In genomic region chr2:3117855-3118202, GRCm38 (mm10) we compare ENCODE assay signal across 8 mouse cellular contexts. TPM values are rescaled to one million over a fixed set of nuclear protein-coding genes. Genes with fewer than 3 reads are reported as not detected.
A peak's percentile ranks its signal among the peaks of the same experiment; 100 is the strongest.
DNase-seq lines count a peak whose midpoint lies in the region; ATAC-seq and TF ChIP-seq lines count a peak whose summit lies in the region.

No protein-coding gene starts in this region.

- no peak; the same call in 1 of the 2 replicates for ATAC-seq in embryonic facial prominence, embryonic 14.5 days (ENCODE audit: low read depth)
- ATAC-seq in neural tube, embryonic 14.5 days (ENCODE audit: low read depth): peak; percentile 68; the same call in 1 of the 2 replicates

- H3K4me1 ChIP-seq in embryonic facial prominence, embryonic 14.5 days (ENCODE audit: control insufficient read depth, insufficient read depth, low read length): peaks cover 17% of the 10 kb centered on the region; the same call in 1 of the 2 replicates
- H3K4me1 ChIP-seq in limb, embryonic 10.5 days: peaks cover 6% of the 10 kb centered on the region
- peaks cover 10% of the 10 kb centered on the region; the same call in 1 of the 2 replicates for H3K4me1 ChIP-seq in neural tube, embryonic 14.5 days (ENCODE audit: control insufficient read depth, insufficient read depth, low read length)

- no peak for DNase-seq in layer of hippocampus, adult 2 months (ENCODE audit: low spot score in 2 of 2)
- no peak for DNase-seq in layer of hippocampus, postnatal 14 days (ENCODE audit: low spot score in 2 of 2)
- no peak for DNase-seq in embryonic facial prominence, embryonic 14.5 days (ENCODE audit: low spot score)
- DNase-seq in limb, embryonic 10.5 days (ENCODE audit: low spot score): no peak
- no peak for DNase-seq in layer of hippocampus, adult 11-12 months (ENCODE audit: low spot score)
- no peak for DNase-seq in frontal cortex, adult 2 months (ENCODE audit: extremely low spot score in 1 of 2, low spot score in 1 of 2)
- DNase-seq in cerebellum, adult 18-20 months: no peak

- no peaks in the 10 kb centered on the region for H3K9me3 ChIP-seq in embryonic facial prominence, embryonic 14.5 days (ENCODE audit: control insufficient read depth, low read length)
- H3K9me3 ChIP-seq in limb, embryonic 10.5 days (replicated peaks): no peaks in the 10 kb centered on the region
- no peaks in the 10 kb centered on the region for H3K9me3 ChIP-seq in neural tube, embryonic 14.5 days (ENCODE audit: control insufficient read depth, low read length)

- no peak for TF ChIP-seq CTCF in layer of hippocampus, adult 2 months (conservative IDR thresholded peaks at IDR 0.05)

- H3K27ac ChIP-seq in layer of hippocampus, adult 2 months: peak overlapping the region; percentile 98; the same call in 1 of the 2 replicates
- no peak overlapping the region; the same call in 1 of the 2 replicates for H3K27ac ChIP-seq in embryonic facial prominence, embryonic 14.5 days (replicated peaks; ENCODE audit: low read depth, low read length)
- peak overlapping the region; percentile 97; the same call in 1 of the 2 replicates for H3K27ac ChIP-seq in limb, embryonic 10.5 days
- H3K27ac ChIP-seq in neural tube, embryonic 14.5 days (ENCODE audit: low read depth, low read length): peak overlapping the region; percentile 92; the same call in 1 of the 2 replicates

- peak overlapping the region; percentile 85 for H3K4me3 ChIP-seq in layer of hippocampus, adult 2 months
- H3K4me3 ChIP-seq in embryonic facial prominence, embryonic 14.5 days (ENCODE audit: low read depth, low read length): peak overlapping the region; percentile 88
- peak overlapping the region; percentile 80 for H3K4me3 ChIP-seq in limb, embryonic 10.5 days
- H3K4me3 ChIP-seq in neural tube, embryonic 14.5 days (ENCODE audit: low read depth, low read length): peak overlapping the region; percentile 84

- H3K9ac ChIP-seq in embryonic facial prominence, embryonic 14.5 days (ENCODE audit: low read depth, low read length): peak overlapping the region; percentile 91; the same call in 1 of the 2 replicates
- peak overlapping the region; percentile 96 for H3K9ac ChIP-seq in neural tube, embryonic 14.5 days (replicated peaks; ENCODE audit: low read depth, low read length)

- H3K4me2 ChIP-seq in embryonic facial prominence, embryonic 14.5 days (ENCODE audit: low read depth, low read length): peak overlapping the region; percentile 63; the same call in 1 of the 2 replicates
- H3K4me2 ChIP-seq in neural tube, embryonic 14.5 days (ENCODE audit: low read depth, low read length): peak overlapping the region; percentile 32; the same call in 1 of the 2 replicates

- no peaks in the 10 kb centered on the region for H3K36me3 ChIP-seq in embryonic facial prominence, embryonic 14.5 days (ENCODE audit: control insufficient read depth, insufficient read depth, low read length)
- H3K36me3 ChIP-seq in limb, embryonic 10.5 days: no peaks in the 10 kb centered on the region
- no peaks in the 10 kb centered on the region for H3K36me3 ChIP-seq in neural tube, embryonic 14.5 days (ENCODE audit: control insufficient read depth, insufficient read depth, low read length)

- 33% methylated on average over 2 of the region's 2 CpGs for WGBS in embryonic facial prominence, embryonic 14.5 days
- 31% methylated on average over 2 of the region's 2 CpGs for WGBS in limb, embryonic 10.5 days
- 31% methylated on average over 2 of the region's 2 CpGs for WGBS in neural tube, embryonic 14.5 days

- no peaks in the 10 kb centered on the region for H3K27me3 ChIP-seq in embryonic facial prominence, embryonic 14.5 days (replicated peaks; ENCODE audit: control insufficient read depth, insufficient read depth, low read length)
- no peaks in the 10 kb centered on the region for H3K27me3 ChIP-seq in limb, embryonic 10.5 days (ENCODE audit: low read depth, poor library complexity, severe bottlenecking)
- H3K27me3 ChIP-seq in neural tube, embryonic 14.5 days (ENCODE audit: control insufficient read depth, insufficient read depth, low read length): no peaks in the 10 kb centered on the region

RNA-seq across cellular contexts. Expression of gene Fam171a1, which starts 3.8 kb away (rescaled TPM):
- total RNA-seq in layer of hippocampus, adult 2 months (2021): 10 to 100 TPM; 72.1 to 73.2 TPM
- total RNA-seq in layer of hippocampus, postnatal 14 days (2021): 10 to 100 TPM; 62.1 to 65.9 TPM
- polyA plus RNA-seq in embryonic facial prominence, embryonic 14.5 days (2014; fragmentation: Nextera tagmentation; extraction: Ambion mirVana): 31.2 and 37.0 TPM in 2 replicates
- polyA plus RNA-seq in limb, embryonic 10.5 days (2016; fragmentation: Nextera tagmentation; extraction: Ambion mirVana): 35.8 and 40.7 TPM in 2 replicates
- polyA plus RNA-seq in neural tube, embryonic 14.5 days (2014; fragmentation: Nextera tagmentation; extraction: Ambion mirVana): 44.5 and 60.4 TPM in 2 replicates
- polyA plus RNA-seq in frontal cortex, adult 2 months (2012; rRNA removed): 45.9 and 52.3 TPM in 2 replicates
